Mouse (Mus musculus) embryonic fibroblast, embryonic 13.5 days (primary cell): ENCODE results near the gene Hivep3. TPM values are rescaled to one million over a fixed set of nuclear protein-coding genes. Genes with fewer than 3 reads are reported as not detected.

Experiments used
- H3K27ac ChIP-seq: 2 replicates; pipeline ENCODE4 v1.5.1; 2012; ENCODE audit warnings: low read length, control low read depth, inconsistent platforms; ENCODE audit not compliant: insufficient read depth
- H3K4me1 ChIP-seq: 2 replicates; pipeline ENCODE4 v1.6.1; 2011; ENCODE audit warnings: low read length; ENCODE audit not compliant: control insufficient read depth, insufficient read depth
- H3K4me3 ChIP-seq: 2 replicates; pipeline ENCODE4 v1.5.1; 2011; ENCODE audit warnings: mild to moderate bottlenecking, control low read depth, low read length; ENCODE audit not compliant: insufficient read depth
- CTCF ChIP-seq: IDR thresholded peaks from 2 replicates; pipeline ENCODE4 v1.5.1; 2011; ENCODE audit warnings: mild to moderate bottlenecking, control low read depth, low read length, moderate library complexity, borderline replicate concordance; ENCODE audit not compliant: insufficient read depth
- POLR2A ChIP-seq: IDR thresholded peaks from 2 replicates; pipeline ENCODE4 v1.6.1; 2011; ENCODE audit warnings: low read depth, mild to moderate bottlenecking, control low read depth, low read length, moderate library complexity
- polyA plus RNA-seq: library from polyadenylated mRNA; stranded (reverse); fragments of >200 nt; gene quantifications from 2 replicates; pipeline ENCODE4 v1.2.4, GENCODE M21; 2011; ENCODE audit warnings: low read depth; ENCODE audit not compliant: missing spikeins, insufficient read length

Hivep3 gene
- polyA plus RNA-seq, 1 experiment = 3.8 TPM

DNA sequence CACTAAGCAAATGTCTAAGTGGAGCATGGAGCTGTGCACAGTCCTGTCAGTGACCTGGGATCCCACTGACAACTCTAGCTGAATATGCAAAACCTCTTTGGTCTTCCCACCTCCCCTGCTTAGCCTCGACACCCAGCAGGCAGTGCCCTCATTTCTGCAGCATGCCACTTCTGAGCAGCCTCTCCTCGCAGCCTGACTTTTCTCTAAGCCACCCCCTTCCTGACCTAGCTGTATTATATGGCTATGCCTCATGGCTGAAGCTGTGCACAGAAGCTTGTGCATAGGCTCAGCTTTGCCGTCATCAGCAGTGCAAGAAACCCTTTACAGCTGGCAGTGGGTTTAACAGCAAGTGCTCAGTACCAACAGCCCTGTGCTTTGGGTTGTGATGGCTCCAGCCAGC, 163.0 kb downstream of the Hivep3 start:
- Histone ChIP-seq H3K4me1 (no peaks in the 10 kb centered on the region), H3K27ac (no peak overlapping the region), H3K4me3 (no peak overlapping the region)
- TF ChIP-seq CTCF (no peak), POLR2A (no peak)

DNA sequence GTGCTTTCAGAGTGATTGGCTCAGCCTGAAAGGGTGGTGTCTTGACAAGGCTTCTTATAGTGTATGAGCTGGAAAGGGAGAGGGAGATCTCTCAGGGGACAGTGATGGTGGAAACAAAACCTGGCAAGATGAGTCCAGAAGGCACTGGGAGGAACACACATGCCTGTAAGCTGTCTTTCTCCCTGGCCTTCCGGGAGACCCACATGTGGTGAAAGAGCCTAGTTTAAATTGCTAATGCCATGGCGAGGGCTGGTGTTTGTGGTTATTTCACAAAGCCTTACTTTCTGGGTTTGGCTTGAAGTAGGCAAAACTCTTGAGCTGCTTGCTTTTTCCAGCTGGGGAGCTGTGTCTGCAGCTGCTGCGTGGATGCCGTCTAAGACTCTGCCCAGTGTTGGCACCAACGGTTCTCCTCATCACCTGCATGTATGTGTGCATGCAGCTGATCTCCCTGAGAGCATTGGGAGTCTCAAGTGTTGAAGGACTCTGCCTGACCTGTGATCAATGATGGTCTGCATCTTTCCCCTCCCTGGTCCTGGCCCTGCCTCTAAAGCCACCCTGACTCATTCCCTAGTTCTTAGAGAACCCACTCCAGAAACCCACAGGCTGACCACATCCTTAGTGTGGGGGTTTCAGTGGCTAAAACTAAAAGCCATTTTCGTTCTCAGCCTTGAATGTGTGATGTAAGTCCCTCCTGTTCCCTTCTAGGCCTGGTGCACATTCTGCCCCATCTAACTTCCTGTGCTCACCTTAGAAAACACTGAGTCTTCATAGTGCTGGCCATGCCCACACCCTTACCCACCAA, 163.7 kb downstream of the Hivep3 start:
- Histone ChIP-seq H3K27ac (no peak overlapping the region), H3K4me3 (no peak overlapping the region), H3K4me1 (no peaks in the 10 kb centered on the region)
- TF ChIP-seq CTCF = no peak

DNA sequence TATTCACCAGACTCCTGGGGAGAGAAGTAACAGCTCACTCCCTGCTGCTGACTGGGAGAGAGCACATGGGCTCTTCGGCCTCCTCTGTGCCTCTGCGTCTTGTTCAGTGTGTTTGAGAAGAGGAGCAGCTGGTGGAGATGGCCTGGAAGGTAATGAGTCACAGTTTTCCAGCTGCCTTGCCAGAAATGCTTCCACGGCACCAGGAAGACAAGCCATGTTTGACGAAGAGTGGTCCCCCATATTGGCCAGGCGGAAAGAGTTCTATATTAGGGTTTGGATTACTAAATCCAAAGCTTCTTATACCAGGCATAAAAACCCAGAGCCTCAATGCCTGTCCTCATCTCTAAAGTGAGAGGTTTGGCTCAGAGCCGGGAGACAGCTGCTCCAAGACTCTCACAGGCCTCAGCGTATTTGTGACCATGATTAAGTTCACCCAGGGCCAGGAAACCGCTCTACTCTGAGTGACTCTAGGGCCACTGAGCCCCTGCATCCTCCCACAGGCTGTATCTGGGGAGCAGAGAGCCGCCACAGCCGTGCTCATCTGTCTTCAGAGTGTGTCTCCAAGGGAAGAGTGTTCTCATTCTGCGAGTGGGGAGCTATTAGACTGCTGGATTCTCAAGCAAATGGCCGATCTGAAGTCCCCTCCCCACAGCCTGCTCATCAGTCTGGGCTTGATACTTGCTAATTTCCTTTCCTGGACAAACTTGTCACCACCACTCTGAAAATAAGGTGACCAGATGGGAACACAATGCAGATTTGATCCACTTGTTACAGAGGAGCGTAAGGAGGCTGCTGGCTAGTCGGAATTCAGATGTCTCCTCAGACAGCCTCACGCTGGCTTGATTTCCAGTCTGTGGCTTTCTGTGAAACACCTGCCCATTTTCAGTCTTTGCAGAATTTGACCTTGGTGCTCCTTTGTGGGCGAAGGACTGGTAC, 168.2 kb downstream of the Hivep3 start:
- no peak overlapping the region for H3K27ac ChIP-seq
- TF ChIP-seq POLR2A (no peak), CTCF (no peak)
- H3K4me1 ChIP-seq = no peaks in the 10 kb centered on the region
- no peak overlapping the region for H3K4me3 ChIP-seq

DNA sequence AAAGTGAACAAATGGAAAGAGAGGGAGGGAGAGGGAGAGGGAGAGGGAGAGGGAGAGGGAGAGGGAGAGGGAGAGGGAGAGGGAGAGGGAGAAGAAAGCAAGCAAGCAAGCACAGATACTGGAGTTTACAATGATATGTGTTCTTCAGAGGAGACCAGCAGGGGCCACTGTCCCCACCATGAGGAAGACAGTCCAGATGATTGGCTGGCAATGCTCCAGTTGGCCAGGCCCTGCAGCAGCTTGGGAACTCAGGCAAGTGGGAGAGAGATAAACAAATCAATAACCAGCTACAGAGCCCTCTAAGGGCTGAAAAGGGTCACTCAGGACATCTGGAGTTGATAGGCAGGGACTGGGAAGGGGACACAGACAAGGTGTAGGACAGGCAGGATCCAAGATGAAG, 169.7 kb downstream of the Hivep3 start:
- Histone ChIP-seq H3K27ac (no peak overlapping the region), H3K4me1 (no peaks in the 10 kb centered on the region), H3K4me3 (no peak overlapping the region)
- no peak for TF ChIP-seq POLR2A
- no peak for TF ChIP-seq CTCF

DNA sequence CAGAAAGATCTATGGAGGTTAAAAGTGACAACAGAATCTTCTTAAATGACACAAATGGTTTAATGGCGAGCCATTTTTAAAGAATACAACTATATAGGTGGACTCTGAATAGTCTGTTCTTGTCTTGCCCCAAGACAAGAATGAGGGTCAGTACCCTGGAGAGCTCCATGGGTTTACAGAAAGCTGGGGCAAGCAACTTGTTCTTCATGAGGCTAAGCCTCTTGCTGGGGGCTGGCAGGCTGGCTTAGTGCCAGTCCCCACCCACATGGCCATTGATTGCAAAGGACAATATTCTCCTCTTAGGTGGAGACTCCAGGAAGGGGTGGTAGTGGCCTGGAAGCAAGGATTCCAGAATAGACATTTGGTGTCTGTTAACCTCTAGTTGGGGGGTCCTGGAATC, 170.2 kb downstream of the Hivep3 start:
- H3K27ac ChIP-seq = no peak overlapping the region
- no peak overlapping the region for H3K4me3 ChIP-seq
- no peak for TF ChIP-seq CTCF
- TF ChIP-seq POLR2A = no peak
- H3K4me1 ChIP-seq = no peaks in the 10 kb centered on the region

DNA sequence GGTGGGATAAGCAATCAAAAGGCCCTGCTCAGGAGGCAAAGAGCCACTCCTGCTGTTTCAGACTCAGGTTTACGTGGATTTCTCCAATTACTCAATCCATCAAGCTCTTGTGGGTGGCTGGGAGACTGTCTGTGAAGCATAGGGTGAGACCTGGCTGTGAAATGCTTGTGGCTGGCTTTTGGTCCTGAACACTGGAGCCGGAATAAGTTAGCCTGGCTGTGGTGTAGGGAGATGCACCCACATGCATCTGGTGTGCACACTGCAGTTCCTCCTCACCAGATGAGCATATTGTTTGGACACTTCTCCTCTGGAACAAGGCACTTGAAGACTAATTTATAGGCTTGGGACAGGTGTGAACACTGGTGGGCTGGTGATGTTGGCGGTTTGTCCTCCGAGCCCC, 170.7 kb downstream of the Hivep3 start:
- TF ChIP-seq POLR2A = no peak
- no peak for TF ChIP-seq CTCF
- Histone ChIP-seq H3K4me1 (no peaks in the 10 kb centered on the region), H3K27ac (no peak overlapping the region), H3K4me3 (no peak overlapping the region)

DNA sequence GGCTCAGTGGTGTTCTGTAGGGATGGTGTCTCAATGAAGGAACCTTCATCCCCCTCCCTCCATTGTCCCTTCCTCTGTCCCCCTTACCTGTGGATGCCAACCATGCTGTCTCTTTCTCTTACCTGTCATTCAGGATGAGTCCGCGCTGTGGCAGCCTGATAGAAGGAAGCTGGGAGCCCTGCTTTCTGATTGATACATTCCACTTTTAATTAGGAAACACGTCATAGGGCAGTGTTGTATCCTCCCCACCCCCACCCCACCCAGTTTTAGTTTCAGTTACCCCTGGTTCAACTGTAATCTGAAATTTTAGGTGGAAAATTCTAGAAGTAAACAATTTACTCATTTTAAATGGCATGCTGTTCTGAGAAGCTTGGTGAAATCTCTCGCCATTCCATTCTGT, 173.5 kb downstream of the Hivep3 start:
- H3K27ac ChIP-seq = no peak overlapping the region
- no peak for TF ChIP-seq POLR2A
- TF ChIP-seq CTCF = no peak
- no peak overlapping the region for H3K4me3 ChIP-seq
- H3K4me1 ChIP-seq = no peaks in the 10 kb centered on the region

DNA sequence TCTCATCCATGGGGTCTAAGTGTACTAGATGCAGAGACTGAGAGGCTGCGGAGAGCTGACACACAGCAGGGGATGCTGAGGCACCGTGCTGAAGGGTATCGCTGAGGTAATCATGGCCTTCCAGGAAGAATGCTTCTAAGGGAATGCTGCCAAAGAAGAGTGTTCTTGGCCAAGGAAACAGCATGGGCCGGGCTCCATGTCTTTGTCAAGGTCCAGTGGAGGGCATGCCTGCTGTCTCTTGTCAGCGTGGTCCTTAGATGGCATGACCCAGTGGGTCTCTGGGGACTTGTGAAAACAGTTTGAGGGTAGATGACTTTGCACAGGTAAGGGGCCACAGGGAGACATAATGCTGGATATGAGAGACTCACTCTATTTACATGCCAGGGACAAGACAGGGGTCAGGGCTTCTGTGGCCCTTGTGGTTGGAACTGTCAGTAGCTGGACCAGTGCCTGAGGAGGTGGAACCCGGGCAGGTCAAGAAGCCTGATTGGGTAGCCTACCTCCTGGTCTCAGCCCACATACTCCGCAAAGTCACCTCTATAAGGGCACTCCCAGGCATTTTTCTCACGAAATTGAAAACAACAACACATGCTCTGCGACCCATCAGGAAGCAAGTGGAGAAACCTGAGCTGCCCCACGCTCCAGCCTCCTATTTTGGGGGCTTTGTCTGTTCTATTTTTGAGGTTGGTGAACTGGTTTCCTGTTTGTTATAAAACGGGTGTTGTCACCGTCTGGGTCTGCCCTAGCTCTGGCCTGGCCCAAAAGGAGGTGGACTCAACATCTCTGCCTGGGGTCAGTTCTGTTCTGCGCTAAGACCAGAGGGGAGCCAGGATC, 177.7 kb downstream of the Hivep3 start:
- Histone ChIP-seq H3K27ac (no peak overlapping the region), H3K4me1 (no peaks in the 10 kb centered on the region), H3K4me3 (no peak overlapping the region)
- TF ChIP-seq POLR2A (no peak), CTCF (no peak)

DNA sequence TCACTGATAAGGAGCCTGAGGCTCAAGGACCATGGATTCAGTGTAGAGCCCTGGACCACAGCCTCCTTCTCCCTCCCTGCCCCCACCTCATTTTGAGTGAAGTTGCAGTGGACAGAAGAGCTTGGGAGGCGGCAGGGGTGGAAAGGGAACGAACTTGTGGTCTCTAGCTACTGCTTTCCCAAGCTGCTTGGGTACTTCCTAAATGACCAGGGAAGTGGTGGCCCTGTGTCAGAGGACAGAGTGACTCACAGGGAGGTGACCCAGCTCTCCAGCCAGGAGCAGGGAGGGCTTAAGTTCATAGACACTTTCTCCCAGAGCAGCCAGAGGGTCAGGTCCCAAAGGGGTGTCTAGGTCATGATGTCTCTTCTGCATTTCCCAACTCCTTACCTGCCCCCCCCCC, 178.6 kb downstream of the Hivep3 start:
- TF ChIP-seq POLR2A (no peak), CTCF (no peak)
- Histone ChIP-seq H3K4me1 (no peaks in the 10 kb centered on the region), H3K27ac (no peak overlapping the region), H3K4me3 (no peak overlapping the region)

DNA sequence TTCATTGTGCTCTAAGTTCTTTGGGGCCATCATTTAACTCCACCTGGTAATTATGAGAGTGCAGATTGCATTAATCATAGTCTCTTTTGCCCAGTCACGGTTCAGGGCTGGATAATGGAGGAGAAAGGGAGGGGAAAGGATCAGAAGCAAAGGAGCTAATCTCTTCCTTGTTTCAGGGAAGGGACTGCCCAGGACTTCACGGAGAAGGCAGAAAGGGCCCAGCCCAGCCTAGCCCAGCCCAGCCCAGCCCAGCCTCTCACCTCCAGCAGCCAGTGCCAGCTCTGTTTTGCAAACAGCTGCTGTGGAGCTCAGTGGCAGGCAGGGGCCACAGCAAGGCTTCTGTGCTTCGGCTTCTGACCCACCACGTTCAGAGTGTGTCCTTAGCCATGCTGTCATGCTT, 180.6 kb downstream of the Hivep3 start:
- no peaks in the 10 kb centered on the region for H3K4me1 ChIP-seq
- TF ChIP-seq POLR2A (no peak), CTCF (no peak)
- no peak overlapping the region for H3K27ac ChIP-seq
- no peak overlapping the region for H3K4me3 ChIP-seq
